Mouse (Mus musculus): ENCODE results near the gene Zmym3. TPM values are rescaled to one million over a fixed set of nuclear protein-coding genes. Genes with fewer than 3 reads are reported as not detected.

Zmym3 gene
- polyA plus RNA-seq, 1 experiment from 2014 or later: 33.0 TPM

GRCm38 (mm10) chrX:101418946-101419724 is 1.5 kb downstream of the Zmym3 start:
- Histone ChIP-seq H3K36me3 (no peaks in the 10 kb centered on the region), H3K9me3 (replicated peaks) (no peaks in the 10 kb centered on the region), H3K4me3 (replicated peaks) (peak overlapping the region; percentile 60), H3K4me1 (peaks cover 11% of the 10 kb centered on the region), H3K4me2 (replicated peaks) (peak overlapping the region; percentile 57), H3K27me3 (no peaks in the 10 kb centered on the region), H3K9ac (peak overlapping the region; percentile 43), H3K27ac (replicated peaks) (peak overlapping the region; percentile 58; the same call in 1 of the 2 replicates)
- ATAC-seq (ENCODE audit: insufficient number of reproducible peaks, low FRiP score, low TSS enrichment, low read depth): peak; percentile 2; the same call in 1 of the 2 replicates
- WGBS: 18% methylated on average over 33 of the region's 36 CpGs

GRCm38 (mm10) chrX:101396459-101396858 is 24.2 kb downstream of the Zmym3 start:
- Histone ChIP-seq H3K9ac (no peak overlapping the region), H3K4me2 (replicated peaks) (no peak overlapping the region), H3K27ac (replicated peaks) (no peak overlapping the region), H3K4me3 (replicated peaks) (no peak overlapping the region), H3K4me1 (no peaks in the 10 kb centered on the region), H3K9me3 (replicated peaks) (no peaks in the 10 kb centered on the region), H3K27me3 (peaks cover 23% of the 10 kb centered on the region), H3K36me3 (no peaks in the 10 kb centered on the region)
- no peak for ATAC-seq (ENCODE audit: insufficient number of reproducible peaks, low FRiP score, low TSS enrichment, low read depth)
- 29% methylated on average over 11 of the region's 11 CpGs for WGBS

DNA sequence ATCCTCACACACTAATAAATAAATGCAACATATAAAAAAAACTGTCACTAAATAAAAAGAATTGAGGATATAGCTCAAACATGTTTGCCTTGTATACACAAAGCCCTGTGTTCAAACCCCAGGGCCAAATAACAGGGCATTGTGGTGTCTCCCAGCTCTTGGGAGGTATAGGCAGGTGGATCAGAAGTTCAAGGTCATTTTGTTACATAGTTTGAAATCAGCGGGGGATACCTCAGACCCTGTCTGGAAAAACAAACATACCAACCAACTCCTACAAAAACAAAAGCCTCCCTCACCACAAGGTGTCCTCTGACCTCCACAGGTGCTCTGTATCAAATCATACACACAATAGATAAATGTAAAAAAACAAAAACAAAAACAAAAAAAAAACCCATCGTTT is 26.3 kb downstream of the Zmym3 start:
- no peaks in the 10 kb centered on the region for H3K36me3 ChIP-seq
- H3K4me1 ChIP-seq: no peaks in the 10 kb centered on the region
- H3K9me3 ChIP-seq (replicated peaks): no peaks in the 10 kb centered on the region
- no peak overlapping the region for H3K4me3 ChIP-seq (replicated peaks)
- peaks cover 23% of the 10 kb centered on the region for H3K27me3 ChIP-seq
- H3K9ac ChIP-seq: no peak overlapping the region
- ATAC-seq (ENCODE audit: insufficient number of reproducible peaks, low FRiP score, low TSS enrichment, low read depth): no peak
- WGBS: 65% methylated on average over 2 of the region's 2 CpGs
- no peak overlapping the region for H3K4me2 ChIP-seq (replicated peaks)
- no peak overlapping the region for H3K27ac ChIP-seq (replicated peaks)

DNA sequence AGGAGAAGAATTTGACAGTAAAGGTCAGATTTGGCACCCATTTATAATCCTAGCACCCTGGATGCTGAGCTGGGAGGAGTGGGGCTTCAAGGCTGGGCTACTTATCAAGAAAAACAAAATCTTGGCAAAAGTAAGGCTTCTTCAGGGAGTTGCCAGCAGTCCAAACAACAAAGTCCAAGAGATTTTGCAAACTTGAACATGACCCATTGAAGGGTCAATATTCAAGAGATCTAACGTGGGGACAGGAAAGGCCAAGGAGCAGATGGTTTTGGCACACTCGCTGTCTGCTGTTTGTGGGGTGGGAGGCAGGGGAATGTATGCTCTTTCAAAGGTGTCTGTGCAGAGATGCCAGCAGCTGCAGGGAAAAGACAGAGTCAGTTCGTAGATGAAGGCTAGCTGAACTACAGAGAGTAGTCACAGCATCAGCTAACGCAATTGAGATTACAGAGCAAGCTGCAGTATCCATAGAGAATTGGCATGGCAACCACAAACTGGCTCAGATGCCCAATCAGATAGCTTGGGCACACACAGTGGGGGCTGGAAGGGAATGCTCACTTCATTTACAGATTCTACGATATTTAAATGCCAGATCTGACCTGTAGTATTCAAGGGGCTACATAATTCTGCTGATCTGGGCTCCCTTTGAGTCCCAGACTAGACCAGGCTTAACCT is 31.6 kb downstream of the Zmym3 start:
- peaks cover 19% of the 10 kb centered on the region for H3K27me3 ChIP-seq

DNA sequence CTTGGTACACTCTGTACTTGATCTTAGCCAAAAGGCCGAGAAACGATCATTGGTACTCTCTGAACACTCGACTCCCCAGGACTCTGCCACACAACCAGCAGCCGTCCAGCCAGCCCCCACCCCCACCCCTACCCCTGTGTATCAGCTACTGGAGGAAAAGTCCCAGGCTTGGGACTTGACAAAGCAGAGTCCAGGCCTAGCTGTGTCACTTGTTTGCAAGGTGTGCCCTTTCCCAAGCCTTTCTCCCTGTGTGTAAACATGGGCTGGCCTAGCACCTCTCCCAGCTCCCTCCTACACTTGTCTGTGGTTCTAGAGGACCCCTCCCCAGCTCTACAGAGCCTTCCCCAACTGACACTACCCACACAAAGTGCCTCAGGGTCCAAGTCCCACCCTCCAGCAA is 34.4 kb downstream of the Zmym3 start:
- no peaks in the 10 kb centered on the region for H3K9me3 ChIP-seq (replicated peaks)
- no peak overlapping the region for H3K4me3 ChIP-seq (replicated peaks)
- peaks cover 44% of the 10 kb centered on the region for H3K27me3 ChIP-seq
- no peak overlapping the region for H3K9ac ChIP-seq
- no peak for ATAC-seq (ENCODE audit: insufficient number of reproducible peaks, low FRiP score, low TSS enrichment, low read depth)
- H3K4me2 ChIP-seq (replicated peaks): no peak overlapping the region
- H3K27ac ChIP-seq (replicated peaks): no peak overlapping the region
- peaks cover 6% of the 10 kb centered on the region; the same call in 1 of the 2 replicates for H3K4me1 ChIP-seq
- H3K36me3 ChIP-seq: no peaks in the 10 kb centered on the region
- WGBS: 28% methylated on average over 4 of the region's 4 CpGs

More for the DNA sequence above, 31.6 kb downstream of the Zmym3 start:
- no peak overlapping the region for H3K9ac ChIP-seq
- H3K36me3 ChIP-seq: no peaks in the 10 kb centered on the region
- ATAC-seq (ENCODE audit: insufficient number of reproducible peaks, low FRiP score, low TSS enrichment, low read depth): no peak
- H3K4me2 ChIP-seq (replicated peaks): no peak overlapping the region
- no peak overlapping the region for H3K27ac ChIP-seq (replicated peaks)
- 74% methylated on average over 5 of the region's 5 CpGs for WGBS
- H3K9me3 ChIP-seq (replicated peaks): no peaks in the 10 kb centered on the region
- no peak overlapping the region for H3K4me3 ChIP-seq (replicated peaks)
- H3K4me1 ChIP-seq: peaks cover 6% of the 10 kb centered on the region; the same call in 1 of the 2 replicates

- no peaks in the 10 kb centered on the region for H3K36me3 ChIP-seq
- no peak overlapping the region for H3K27ac ChIP-seq (replicated peaks)
- WGBS: 22% methylated on average over 32 of the region's 32 CpGs
- H3K9ac ChIP-seq: no peak overlapping the region
- peak overlapping the region; percentile 21 for H3K4me3 ChIP-seq (replicated peaks)
- no peaks in the 10 kb centered on the region for H3K9me3 ChIP-seq (replicated peaks)
- H3K4me1 ChIP-seq: peaks cover 6% of the 10 kb centered on the region; the same call in 1 of the 2 replicates
- peak overlapping the region; percentile 35 for H3K4me2 ChIP-seq (replicated peaks)
- no peak for ATAC-seq (ENCODE audit: insufficient number of reproducible peaks, low FRiP score, low TSS enrichment, low read depth)
- H3K27me3 ChIP-seq: peaks cover 49% of the 10 kb centered on the region
Measured at GRCm38 (mm10) chrX:101384439-101385137, 36.1 kb downstream of the Zmym3 start.

DNA sequence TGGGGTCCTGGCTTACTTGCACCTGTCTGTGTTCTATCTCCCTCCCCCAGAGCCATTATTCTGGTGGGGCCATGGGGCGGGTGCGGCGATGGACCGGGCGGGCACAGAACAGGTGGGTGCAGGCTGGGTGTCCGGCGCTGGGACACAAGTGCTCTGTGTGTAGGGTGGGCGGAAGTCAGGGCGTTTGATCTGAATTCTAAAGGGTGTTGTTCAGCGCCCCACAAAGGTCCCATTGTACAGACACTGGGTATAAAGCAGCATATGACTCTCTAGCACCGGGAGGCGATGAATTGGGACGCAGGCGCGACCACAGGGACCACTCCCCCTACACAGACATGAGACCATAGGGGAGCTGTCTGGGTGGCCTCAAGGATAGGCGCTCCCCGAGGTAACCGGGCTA is 37.2 kb downstream of the Zmym3 start:
- 25% methylated on average over 18 of the region's 18 CpGs for WGBS
- no peak overlapping the region for H3K4me3 ChIP-seq (replicated peaks)
- peaks cover 45% of the 10 kb centered on the region for H3K27me3 ChIP-seq
- peaks cover 6% of the 10 kb centered on the region; the same call in 1 of the 2 replicates for H3K4me1 ChIP-seq
- no peak overlapping the region for H3K27ac ChIP-seq (replicated peaks)
- H3K9me3 ChIP-seq (replicated peaks): no peaks in the 10 kb centered on the region
- no peaks in the 10 kb centered on the region for H3K36me3 ChIP-seq
- H3K9ac ChIP-seq: no peak overlapping the region
- H3K4me2 ChIP-seq (replicated peaks): no peak overlapping the region
- ATAC-seq (ENCODE audit: insufficient number of reproducible peaks, low FRiP score, low TSS enrichment, low read depth): no peak

DNA sequence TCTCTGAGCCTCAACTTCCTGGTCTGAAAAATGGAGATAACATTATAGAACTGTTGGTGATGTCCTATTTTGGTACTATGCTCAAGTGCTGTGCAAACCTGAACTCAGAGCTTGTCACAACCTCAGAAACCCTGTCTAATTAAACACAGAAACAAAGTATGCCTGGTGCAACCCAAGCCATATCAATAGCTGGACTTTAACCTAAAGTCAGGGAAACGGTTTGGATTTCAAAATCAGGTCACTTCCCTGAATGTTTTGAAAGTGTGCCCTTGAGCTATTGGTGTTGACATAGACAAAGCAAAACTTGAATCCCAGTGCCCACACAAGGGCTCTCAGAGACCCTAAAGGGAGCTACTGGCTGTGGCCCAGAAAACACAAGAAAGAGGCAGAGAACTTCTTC is 40.9 kb downstream of the Zmym3 start:
- Histone ChIP-seq H3K27me3 (peaks cover 45% of the 10 kb centered on the region), H3K4me2 (replicated peaks) (no peak overlapping the region), H3K4me1 (peaks cover 3% of the 10 kb centered on the region; the same call in 1 of the 2 replicates), H3K4me3 (replicated peaks) (no peak overlapping the region), H3K9me3 (replicated peaks) (no peaks in the 10 kb centered on the region), H3K27ac (replicated peaks) (no peak overlapping the region), H3K9ac (no peak overlapping the region), H3K36me3 (no peaks in the 10 kb centered on the region)
- no peak for ATAC-seq (ENCODE audit: insufficient number of reproducible peaks, low FRiP score, low TSS enrichment, low read depth)
- WGBS: 50% methylated on average over 1 of the region's 1 CpGs

- Histone ChIP-seq H3K4me2 (replicated peaks) (no peak overlapping the region), H3K4me3 (replicated peaks) (no peak overlapping the region), H3K27ac (replicated peaks) (no peak overlapping the region), H3K9me3 (replicated peaks) (no peaks in the 10 kb centered on the region), H3K36me3 (no peaks in the 10 kb centered on the region), H3K27me3 (peaks cover 19% of the 10 kb centered on the region), H3K9ac (no peak overlapping the region), H3K4me1 (no peaks in the 10 kb centered on the region)
- 52% methylated on average over 4 of the region's 4 CpGs for WGBS
- no peak for ATAC-seq (ENCODE audit: insufficient number of reproducible peaks, low FRiP score, low TSS enrichment, low read depth)
Measured at GRCm38 (mm10) chrX:101377076-101377475, 43.6 kb downstream of the Zmym3 start.

- H3K27ac ChIP-seq (replicated peaks): no peak within 1 kb of the TSS
- no peaks in the 10 kb centered on the region for H3K36me3 ChIP-seq
- 75% methylated on average over 7 of the region's 7 CpGs for WGBS
- no peak within 1 kb of the TSS for H3K4me2 ChIP-seq (replicated peaks)
- no peak for ATAC-seq (ENCODE audit: insufficient number of reproducible peaks, low FRiP score, low TSS enrichment, low read depth)
- H3K9ac ChIP-seq: no peak within 1 kb of the TSS
- H3K4me3 ChIP-seq (replicated peaks): no peak within 1 kb of the TSS
- peaks cover 14% of the 10 kb centered on the region for H3K27me3 ChIP-seq
- no peaks in the 10 kb centered on the region for H3K9me3 ChIP-seq (replicated peaks)
- H3K4me1 ChIP-seq: no peaks in the 10 kb centered on the region
Measured at GRCm38 (mm10) chrX:101376190-101376968, 44.3 kb downstream of the Zmym3 start, which contains the start of gene Gjb1. Gjb1 (plus strand) TSS chrX:101376378.
